Comparison of ENCODE assay signal across 12 mouse cellular contexts in genomic region chr14:99631092-99631491, GRCm38 (mm10).
DNase-seq lines count a peak whose midpoint lies in the region; ATAC-seq and TF ChIP-seq lines count a peak whose summit lies in the region.
"Had no signal": no experiment of that assay in that cellular context is flagged by ENCODE, and none has a peak within 500 bp of the region (broad histone marks: within the 10 kb centered on the region; RNA-seq: fewer than 3 reads in every experiment).

No protein-coding gene starts in this region.

- H3K9ac ChIP-seq in embryonic facial prominence, embryonic 11.5 days (replicated peaks; ENCODE audit: low read length): no peak overlapping the region
- H3K9ac ChIP-seq: neural tube, embryonic 13.5 days had no signal

- no peaks in the 10 kb centered on the region for H3K27me3 ChIP-seq in embryonic facial prominence, embryonic 11.5 days (ENCODE audit: control insufficient read depth, insufficient read depth, low read length)
- no peaks in the 10 kb centered on the region for H3K27me3 ChIP-seq in embryonic facial prominence, embryonic 10.5 days (replicated peaks; ENCODE audit: low read depth, poor library complexity, severe bottlenecking)
- no peaks in the 10 kb centered on the region for H3K27me3 ChIP-seq in forebrain, embryonic 10.5 days (ENCODE audit: poor library complexity, severe bottlenecking)
- H3K27me3 ChIP-seq: neural tube, embryonic 13.5 days had no signal

- H3K36me3 ChIP-seq in embryonic facial prominence, embryonic 11.5 days (replicated peaks; ENCODE audit: control insufficient read depth, insufficient read depth, low read depth, low read length): no peaks in the 10 kb centered on the region
- H3K36me3 ChIP-seq in embryonic facial prominence, embryonic 10.5 days (replicated peaks): no peaks in the 10 kb centered on the region
- no peaks in the 10 kb centered on the region for H3K36me3 ChIP-seq in forebrain, embryonic 10.5 days (replicated peaks)
- H3K36me3 ChIP-seq: neural tube, embryonic 13.5 days had no signal

- ATAC-seq in embryonic facial prominence, embryonic 11.5 days (replicated peaks; ENCODE audit: insufficient number of reproducible peaks, low FRiP score, low TSS enrichment, low read depth): no peak
- ATAC-seq: CD4-positive, CD25-positive, alpha-beta regulatory T cell, adult 4 months had no signal

- no peaks in the 10 kb centered on the region for H3K9me3 ChIP-seq in embryonic facial prominence, embryonic 11.5 days (replicated peaks; ENCODE audit: control insufficient read depth, low read length)
- H3K9me3 ChIP-seq in embryonic facial prominence, embryonic 10.5 days: no peaks in the 10 kb centered on the region
- H3K9me3 ChIP-seq in forebrain, embryonic 10.5 days: no peaks in the 10 kb centered on the region
- H3K9me3 ChIP-seq: neural tube, embryonic 13.5 days had no signal

- H3K27ac ChIP-seq in embryonic facial prominence, embryonic 11.5 days (replicated peaks; ENCODE audit: low read depth, low read length): no peak overlapping the region
- H3K27ac ChIP-seq in embryonic facial prominence, embryonic 10.5 days (replicated peaks): no peak overlapping the region
- no peak overlapping the region for H3K27ac ChIP-seq in left cerebral cortex, adult 2 months
- H3K27ac ChIP-seq in forebrain, embryonic 10.5 days: no peak overlapping the region
- H3K27ac ChIP-seq: neural tube, embryonic 13.5 days had no signal

- no peaks in the 10 kb centered on the region for H3K4me1 ChIP-seq in embryonic facial prominence, embryonic 11.5 days (ENCODE audit: control insufficient read depth, insufficient read depth, low read length)
- peaks cover 3% of the 10 kb centered on the region for H3K4me1 ChIP-seq in embryonic facial prominence, embryonic 10.5 days
- H3K4me1 ChIP-seq in forebrain, embryonic 10.5 days: peaks cover 14% of the 10 kb centered on the region
- H3K4me1 ChIP-seq: neural tube, embryonic 13.5 days had no signal

- intact Hi-C loops in left cerebral cortex, adult 2 months (cut with DNase I): loop anchor here (5.0 to 10.0 kb wide), 2 partner anchors 264 to 334 kb away; partner anchors contain the start of gene Klf5

- WGBS in embryonic facial prominence, embryonic 11.5 days: 71% methylated on average over 10 of the region's 10 CpGs
- WGBS in embryonic facial prominence, embryonic 10.5 days: 76% methylated on average over 10 of the region's 10 CpGs
- 77% methylated on average over 10 of the region's 10 CpGs for WGBS in forebrain, embryonic 10.5 days

- H3K4me2 ChIP-seq in embryonic facial prominence, embryonic 11.5 days (ENCODE audit: low read depth, low read length): no peak overlapping the region
- H3K4me2 ChIP-seq: neural tube, embryonic 13.5 days had no signal

- no peak for TF ChIP-seq CTCF in left cerebral cortex, adult 2 months (IDR thresholded peaks at IDR 0.05)

- peak; percentile 15 for DNase-seq in embryonic facial prominence, embryonic 11.5 days (ENCODE audit: low spot score)
- DNase-seq in embryonic facial prominence, embryonic 10.5 days (ENCODE audit: low spot score): no peak
- peak; percentile 56 for DNase-seq in right cerebral cortex, adult 2 months (ENCODE audit: low spot score in 2 of 2)
- DNase-seq in right cerebral cortex, postnatal 4 days: no peak
- peak; percentile 16 to 35 for DNase-seq in left cerebral cortex, adult 2 months (ENCODE audit: extremely low spot score in 1 of 2, low spot score in 2 of 2)
- DNase-seq in telencephalon, adult 2 months (ENCODE audit: low read depth, low spot score): peak; percentile 89
- no peak for DNase-seq in thymus, postnatal 4 days
- no peak for DNase-seq in forebrain, embryonic 10.5 days (ENCODE audit: extremely low spot score, low spot score)
- DNase-seq: cerebellum, postnatal 36 days; kidney, postnatal 36 days had no signal

- no peak overlapping the region for H3K4me3 ChIP-seq in embryonic facial prominence, embryonic 11.5 days (ENCODE audit: low read depth, low read length)
- H3K4me3 ChIP-seq in embryonic facial prominence, embryonic 10.5 days: no peak overlapping the region
- H3K4me3 ChIP-seq in left cerebral cortex, adult 2 months: no peak overlapping the region
- H3K4me3 ChIP-seq in forebrain, embryonic 10.5 days: no peak overlapping the region
- H3K4me3 ChIP-seq: neural tube, embryonic 13.5 days had no signal

Comparison
In these comparisons a context has a peak if more than half of its experiments do, and no peak if none do; other contexts are left out.
1. DNase-seq: peak in embryonic facial prominence, embryonic 11.5 days (single experiment), right cerebral cortex, adult 2 months (2 of 2), left cerebral cortex, adult 2 months (2 of 2) and telencephalon, adult 2 months (single experiment); none in embryonic facial prominence, embryonic 10.5 days (single experiment), right cerebral cortex, postnatal 4 days (single experiment), thymus, postnatal 4 days (single experiment) and forebrain, embryonic 10.5 days (single experiment).